Mouse (Mus musculus) liver, adult 2 months (tissue): ENCODE results near the gene Tmem178b.

Source experiments
- CTCF ChIP-seq: fragments of 200-500 bp; IDR thresholded peaks from 2 replicates; pipeline ENCODE4 v1.5.1; 2011; ENCODE audit warnings: low read depth, low read length, control low read depth
- POLR2A ChIP-seq: fragments of 200-500 bp; IDR thresholded peaks from 2 replicates; pipeline ENCODE4 v1.6.1; 2011; ENCODE audit warnings: low read length, control low read depth; ENCODE audit not compliant: insufficient read depth; ENCODE audit errors: extremely low read depth

DNA sequence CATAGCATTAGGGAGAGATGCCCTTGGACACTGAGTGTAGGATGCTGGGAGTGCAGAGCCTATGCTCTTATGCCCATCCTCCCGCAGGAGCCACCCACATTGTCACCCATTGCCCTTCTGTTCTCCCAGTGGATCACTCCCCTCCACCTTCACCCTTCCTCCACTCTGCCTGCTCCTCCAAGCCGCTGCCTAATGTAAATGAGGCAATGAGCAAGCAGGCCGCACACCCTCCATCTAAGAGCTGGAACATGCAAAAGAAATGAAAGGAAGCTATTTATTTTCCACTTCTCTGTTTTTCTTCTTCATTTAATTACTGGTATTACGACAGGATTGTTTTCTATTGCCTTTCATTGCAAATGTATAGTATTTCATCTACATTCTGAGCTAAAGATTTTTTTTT is 142.1 kb downstream of the Tmem178b start:
- TF ChIP-seq CTCF: no peak
- no peak for TF ChIP-seq POLR2A
